9 mouse cellular contexts compared by ENCODE assay signal in genomic region chr4:151186447-151186846, GRCm38 (mm10).
DNase-seq lines count a peak whose midpoint lies in the region; ATAC-seq and TF ChIP-seq lines count a peak whose summit lies in the region.
"Had no signal": no experiment of that assay in that cellular context is flagged by ENCODE, and none has a peak within 500 bp of the region (broad histone marks: within the 10 kb centered on the region; RNA-seq: fewer than 3 reads in every experiment).

No protein-coding gene starts in this region.

- no peaks in the 10 kb centered on the region for H3K9me3 ChIP-seq in forebrain, embryonic 15.5 days
- H3K9me3 ChIP-seq in midbrain, embryonic 10.5 days (replicated peaks) = no peaks in the 10 kb centered on the region
- H3K9me3 ChIP-seq: limb, embryonic 12.5 days had no signal

- no peaks in the 10 kb centered on the region for H3K36me3 ChIP-seq in forebrain, embryonic 15.5 days
- H3K36me3 ChIP-seq in midbrain, embryonic 10.5 days = no peaks in the 10 kb centered on the region
- H3K36me3 ChIP-seq: limb, embryonic 12.5 days had no signal

- WGBS in forebrain, embryonic 15.5 days = 7% methylated on average over 8 of the region's 8 CpGs
- 14% methylated on average over 8 of the region's 8 CpGs for WGBS in midbrain, embryonic 10.5 days
- WGBS in cerebellum, adult 2 months = 54% methylated on average over 8 of the region's 8 CpGs

- no peak for TF ChIP-seq CTCF in cerebellum, adult 2 months (IDR thresholded peaks at IDR 0.05; ENCODE audit: borderline replicate concordance, insufficient read depth, low read depth, low read length)

- no peak overlapping the region for H3K9ac ChIP-seq in forebrain, embryonic 15.5 days (replicated peaks)
- H3K9ac ChIP-seq: limb, embryonic 12.5 days had no signal

- H3K27ac ChIP-seq in forebrain, embryonic 15.5 days (replicated peaks) = 0 out of 2 replicates have a peak overlapping the region, but pooled peaks have one; percentile 20
- H3K27ac ChIP-seq in midbrain, embryonic 10.5 days (replicated peaks) = no peak overlapping the region
- H3K27ac ChIP-seq in cerebellum, adult 2 months (ENCODE audit: insufficient read depth, low read length) = no peak overlapping the region
- H3K27ac ChIP-seq: limb, embryonic 12.5 days had no signal

- TF ChIP-seq POLR2A in cerebellum, adult 2 months (IDR thresholded peaks at IDR 0.05; ENCODE audit: borderline replicate concordance, insufficient read depth, low read length) = no peak

- H3K27me3 ChIP-seq in forebrain, embryonic 15.5 days = peaks cover 22% of the 10 kb centered on the region
- H3K27me3 ChIP-seq in midbrain, embryonic 10.5 days (ENCODE audit: low read depth, poor library complexity, severe bottlenecking) = no peaks in the 10 kb centered on the region
- H3K27me3 ChIP-seq in cerebellum, adult 2 months (ENCODE audit: control insufficient read depth, insufficient read depth, low read length) = no peaks in the 10 kb centered on the region
- H3K27me3 ChIP-seq: limb, embryonic 12.5 days had no signal

- no peak for ATAC-seq in forebrain, embryonic 15.5 days (replicated peaks)
- ATAC-seq in frontal cortex, adult (ENCODE audit: low TSS enrichment) = no peak

- no peak overlapping the region for H3K4me2 ChIP-seq in forebrain, embryonic 15.5 days (replicated peaks)
- H3K4me2 ChIP-seq: limb, embryonic 12.5 days had no signal

- peaks cover 6% of the 10 kb centered on the region for H3K4me1 ChIP-seq in forebrain, embryonic 15.5 days
- H3K4me1 ChIP-seq in midbrain, embryonic 10.5 days = no peaks in the 10 kb centered on the region
- H3K4me1 ChIP-seq in cerebellum, adult 2 months (ENCODE audit: control insufficient read depth, insufficient read depth, low read length) = no peaks in the 10 kb centered on the region
- H3K4me1 ChIP-seq: limb, embryonic 12.5 days had no signal

- H3K4me3 ChIP-seq in forebrain, embryonic 15.5 days = no peak overlapping the region
- no peak overlapping the region for H3K4me3 ChIP-seq in midbrain, embryonic 10.5 days
- H3K4me3 ChIP-seq in cerebellum, adult 2 months (replicated peaks; ENCODE audit: insufficient read depth, low read depth, low read length) = no peak overlapping the region
- H3K4me3 ChIP-seq: limb, embryonic 12.5 days had no signal

- DNase-seq in 3T3-L1 (ENCODE audit: low read depth, low spot score) (peak; percentile 71), adipocyte (ENCODE audit: low spot score) (peak; percentile 64)
- DNase-seq in kidney, postnatal 10 days = peak; percentile 87
- DNase-seq in midbrain, embryonic 10.5 days (ENCODE audit: low spot score) = peak; percentile 65
- peak; percentile 14 for DNase-seq in thymus, postnatal 25 days
- DNase-seq in cerebellum, adult 2 months = no peak

Comparison
In these comparisons a context has a peak if more than half of its experiments do, and no peak if none do; other contexts are left out.
1. DNase-seq: peak in 3T3-L1 (single experiment), adipocyte (single experiment), kidney, postnatal 10 days (single experiment), midbrain, embryonic 10.5 days (single experiment) and thymus, postnatal 25 days (single experiment); none in cerebellum, adult 2 months (0 of 2).